Mouse (Mus musculus) stomach, postnatal 0 days (tissue): ENCODE measurements around the gene Slit3. TPM values are rescaled to one million over a fixed set of nuclear protein-coding genes. Genes with fewer than 3 reads are reported as not detected.

Source experiments
- ATAC-seq: fragments of 200-750 bp; cut with Nextera tagmentation; 2 replicates; pipeline ENCODE4 v1.8.0; 2017; ENCODE audit not compliant: low FRiP score, low TSS enrichment
- DNase-seq: peaks from one replicate; pipeline ENCODE4 v3.0.0-alpha.2; 2016; ENCODE audit warnings: low spot score
- H3K27ac ChIP-seq: fragments of 300-500 bp; sonication (generic); replicated peaks from 2 replicates; pipeline ENCODE4 v1.5.1; 2014; ENCODE audit warnings: mild to moderate bottlenecking, control low read depth
- H3K27me3 ChIP-seq: fragments of 300-500 bp; sonication (generic); 2 replicates; pipeline ENCODE4 v1.6.1; 2014; ENCODE audit warnings: low read length; ENCODE audit not compliant: control insufficient read depth, insufficient read depth
- H3K36me3 ChIP-seq: fragments of 300-500 bp; sonication (generic); 2 replicates; pipeline ENCODE4 v1.6.1; 2014; ENCODE audit warnings: low read length, mixed read lengths; ENCODE audit not compliant: control insufficient read depth, insufficient read depth
- H3K4me1 ChIP-seq: fragments of 300-500 bp; sonication (generic); replicated peaks from 2 replicates; pipeline ENCODE4 v1.6.1; 2014; ENCODE audit warnings: antibody characterized with exemption; ENCODE audit not compliant: control insufficient read depth, insufficient read depth
- H3K4me2 ChIP-seq: fragments of 300-500 bp; sonication (generic); replicated peaks from 2 replicates; pipeline ENCODE4 v1.6.1; 2014; ENCODE audit warnings: low read depth, mild to moderate bottlenecking, control low read depth, moderate library complexity
- H3K4me3 ChIP-seq: fragments of 300-500 bp; sonication (generic); 2 replicates; pipeline ENCODE4 v1.5.1; 2014; ENCODE audit warnings: low read depth, low read length, control low read depth
- H3K9ac ChIP-seq: fragments of 300-500 bp; sonication (generic); 2 replicates; pipeline ENCODE4 v1.6.1; 2014; ENCODE audit warnings: mild to moderate bottlenecking, low read length, control low read depth, mixed read lengths
- H3K9me3 ChIP-seq: fragments of 300-500 bp; sonication (generic); 2 replicates; pipeline ENCODE4 v1.6.1; 2016; ENCODE audit warnings: low read length; ENCODE audit not compliant: control insufficient read depth
- CTCF ChIP-seq: IDR thresholded peaks from 2 replicates; pipeline ENCODE4 v1.5.1; 2016; ENCODE audit warnings: antibody characterized with exemption, low read depth, mild to moderate bottlenecking, moderate library complexity
- EP300 ChIP-seq: optimal IDR thresholded peaks from 2 replicates; pipeline ENCODE3; 2016; ENCODE audit warnings: antibody characterized with exemption
- WGBS: fragments of 180-500 bp; shearing (Covaris S2); extraction: QIAGEN DNeasy Blood & Tissue Kit; methylation state at CpG from one replicate; pipeline ENCODE4 v1.1.7; 2014; 5-methylcytosine and 5-hydroxymethylcytosine counted together
- polyA plus RNA-seq: library from polyadenylated mRNA; unstranded; fragments of >200 nt; fragmentation: Nextera tagmentation; extraction: Ambion mirVana; gene quantifications from 2 replicates; pipeline ENCODE4 v1.2.1, GENCODE M21; 2015

The Slit3 gene
- polyA plus RNA-seq, 1 experiment from 2014 or later: 8.1 TPM

- TF ChIP-seq EP300 (no peak), CTCF (no peak)
- Histone ChIP-seq H3K9me3 (no peaks in the 10 kb centered on the region), H3K4me1 (no peaks in the 10 kb centered on the region; the same call in 1 of the 2 replicates), H3K4me2 (no peak overlapping the region), H3K4me3 (no peak overlapping the region), H3K9ac (no peak overlapping the region), H3K27me3 (no peaks in the 10 kb centered on the region), H3K27ac (no peak overlapping the region), H3K36me3 (no peaks in the 10 kb centered on the region)
- 62% methylated on average over 6 of the region's 6 CpGs for WGBS
- no peak for DNase-seq
- no peak for ATAC-seq
Measured at GRCm38 (mm10) chr11:35257351-35257750, 136.3 kb downstream of the Slit3 start.

GRCm38 (mm10) chr11:35261562-35262087 lies 140.6 kb downstream of the Slit3 start:
- Histone ChIP-seq H3K9ac (no peak overlapping the region), H3K9me3 (no peaks in the 10 kb centered on the region), H3K27me3 (no peaks in the 10 kb centered on the region), H3K4me1 (no peaks in the 10 kb centered on the region; the same call in 1 of the 2 replicates), H3K36me3 (no peaks in the 10 kb centered on the region), H3K4me2 (no peak overlapping the region), H3K27ac (no peak overlapping the region), H3K4me3 (no peak overlapping the region)
- no peak for DNase-seq
- WGBS: 74% methylated on average over 10 of the region's 10 CpGs
- TF ChIP-seq EP300 (no peak), CTCF (no peak)
- no peak for ATAC-seq

- 70% methylated on average over 12 of the region's 12 CpGs for WGBS
- Histone ChIP-seq H3K4me3 (no peak overlapping the region), H3K9ac (no peak overlapping the region), H3K4me2 (no peak overlapping the region), H3K9me3 (no peaks in the 10 kb centered on the region), H3K27ac (no peak overlapping the region), H3K36me3 (no peaks in the 10 kb centered on the region), H3K27me3 (no peaks in the 10 kb centered on the region), H3K4me1 (no peaks in the 10 kb centered on the region; the same call in 1 of the 2 replicates)
- ATAC-seq (no peak), DNase-seq (no peak)
- TF ChIP-seq EP300: no peak
- no peak for TF ChIP-seq CTCF
Measured at GRCm38 (mm10) chr11:35262289-35262941, 141.4 kb downstream of the Slit3 start.

GRCm38 (mm10) chr11:35264749-35265148 lies 143.7 kb downstream of the Slit3 start:
- TF ChIP-seq CTCF: no peak
- TF ChIP-seq EP300: no peak
- DNase-seq (no peak), ATAC-seq (no peak)
- H3K4me3 ChIP-seq: no peak overlapping the region
- H3K9ac ChIP-seq: no peak overlapping the region
- H3K36me3 ChIP-seq: no peaks in the 10 kb centered on the region
- H3K4me1 ChIP-seq: no peaks in the 10 kb centered on the region; the same call in 1 of the 2 replicates
- no peak overlapping the region for H3K4me2 ChIP-seq
- no peaks in the 10 kb centered on the region for H3K27me3 ChIP-seq
- 92% methylated on average over 3 of the region's 3 CpGs for WGBS
- H3K27ac ChIP-seq: no peak overlapping the region
- H3K9me3 ChIP-seq: no peaks in the 10 kb centered on the region

GRCm38 (mm10) chr11:35270396-35270795 lies 149.4 kb downstream of the Slit3 start:
- no peak for ATAC-seq
- WGBS: 90% methylated on average over 9 of the region's 9 CpGs
- Histone ChIP-seq H3K4me1 (no peaks in the 10 kb centered on the region; the same call in 1 of the 2 replicates), H3K9ac (no peak overlapping the region), H3K9me3 (no peaks in the 10 kb centered on the region), H3K27ac (no peak overlapping the region), H3K4me3 (no peak overlapping the region), H3K36me3 (no peaks in the 10 kb centered on the region), H3K27me3 (no peaks in the 10 kb centered on the region), H3K4me2 (no peak overlapping the region)
- no peak for DNase-seq
- TF ChIP-seq CTCF (no peak), EP300 (no peak)

- 39% methylated on average over 10 of the region's 10 CpGs for WGBS
- Histone ChIP-seq H3K4me3 (no peak overlapping the region), H3K9me3 (no peaks in the 10 kb centered on the region), H3K9ac (no peak overlapping the region), H3K27ac (no peak overlapping the region), H3K27me3 (no peaks in the 10 kb centered on the region), H3K4me2 (no peak overlapping the region), H3K4me1 (peaks cover 3% of the 10 kb centered on the region; the same call in 1 of the 2 replicates), H3K36me3 (no peaks in the 10 kb centered on the region)
- TF ChIP-seq CTCF: no peak
- no peak for TF ChIP-seq EP300
- no peak for ATAC-seq
- DNase-seq: no peak
Measured at GRCm38 (mm10) chr11:35273416-35273815, 152.4 kb downstream of the Slit3 start.
